Mouse (Mus musculus) heart, embryonic 12.5 days (tissue): ENCODE measurements around the gene Cln5. TPM values are rescaled to one million over a fixed set of nuclear protein-coding genes. Genes with fewer than 3 reads are reported as not detected.
A peak's percentile ranks its signal among the peaks of the same experiment; 100 is the strongest.

Experiments used
- ATAC-seq: fragments of 200-750 bp; cut with Nextera tagmentation; 2 replicates; pipeline ENCODE4 v1.8.0; 2017; ENCODE audit warnings: moderate TSS enrichment, moderate library complexity; ENCODE audit not compliant: insufficient number of reproducible peaks, low FRiP score
- H3K27ac ChIP-seq: fragments of 300-500 bp; sonication (generic); 2 replicates; pipeline ENCODE4 v1.5.1; 2016; ENCODE audit warnings: mild to moderate bottlenecking, moderate library complexity; ENCODE audit not compliant: poor library complexity, severe bottlenecking
- H3K27me3 ChIP-seq: fragments of 300-500 bp; sonication (generic); replicated peaks from 2 replicates; pipeline ENCODE4 v1.6.1; 2016; ENCODE audit warnings: mild to moderate bottlenecking, moderate library complexity
- H3K36me3 ChIP-seq: fragments of 300-500 bp; sonication (generic); 2 replicates; pipeline ENCODE4 v1.6.1; 2016; ENCODE audit warnings: mild to moderate bottlenecking, moderate library complexity
- H3K4me1 ChIP-seq: fragments of 300-500 bp; sonication (generic); replicated peaks from 2 replicates; pipeline ENCODE4 v1.6.1; 2016; ENCODE audit warnings: mild to moderate bottlenecking
- H3K4me2 ChIP-seq: fragments of 300-500 bp; sonication (generic); 2 replicates; pipeline ENCODE4 v1.6.1; 2016; ENCODE audit warnings: mild to moderate bottlenecking, moderate library complexity
- H3K4me3 ChIP-seq: fragments of 300-500 bp; sonication (generic); 2 replicates; pipeline ENCODE4 v1.5.1; 2016; ENCODE audit warnings: mild to moderate bottlenecking
- H3K9ac ChIP-seq: fragments of 300-500 bp; sonication (generic); 2 replicates; pipeline ENCODE4 v1.6.1; 2016; ENCODE audit warnings: mild to moderate bottlenecking, moderate library complexity
- H3K9me3 ChIP-seq: fragments of 300-500 bp; sonication (generic); replicated peaks from 2 replicates; pipeline ENCODE4 v1.6.1; 2016; ENCODE audit warnings: mild to moderate bottlenecking, moderate library complexity
- WGBS: fragments of 180-500 bp; shearing (Covaris S2); methylation state at CpG from one replicate; pipeline ENCODE4 v1.1.7; 2016; 5-methylcytosine and 5-hydroxymethylcytosine counted together
- polyA plus RNA-seq: library from polyadenylated mRNA; unstranded; fragments of >200 nt; fragmentation: Nextera tagmentation; extraction: Ambion mirVana; gene quantifications from 2 replicates; pipeline ENCODE4 v1.2.1, GENCODE M21; 2016

The Cln5 gene
- polyA plus RNA-seq, 1 experiment from 2014 or later: 31.0 TPM

DNA sequence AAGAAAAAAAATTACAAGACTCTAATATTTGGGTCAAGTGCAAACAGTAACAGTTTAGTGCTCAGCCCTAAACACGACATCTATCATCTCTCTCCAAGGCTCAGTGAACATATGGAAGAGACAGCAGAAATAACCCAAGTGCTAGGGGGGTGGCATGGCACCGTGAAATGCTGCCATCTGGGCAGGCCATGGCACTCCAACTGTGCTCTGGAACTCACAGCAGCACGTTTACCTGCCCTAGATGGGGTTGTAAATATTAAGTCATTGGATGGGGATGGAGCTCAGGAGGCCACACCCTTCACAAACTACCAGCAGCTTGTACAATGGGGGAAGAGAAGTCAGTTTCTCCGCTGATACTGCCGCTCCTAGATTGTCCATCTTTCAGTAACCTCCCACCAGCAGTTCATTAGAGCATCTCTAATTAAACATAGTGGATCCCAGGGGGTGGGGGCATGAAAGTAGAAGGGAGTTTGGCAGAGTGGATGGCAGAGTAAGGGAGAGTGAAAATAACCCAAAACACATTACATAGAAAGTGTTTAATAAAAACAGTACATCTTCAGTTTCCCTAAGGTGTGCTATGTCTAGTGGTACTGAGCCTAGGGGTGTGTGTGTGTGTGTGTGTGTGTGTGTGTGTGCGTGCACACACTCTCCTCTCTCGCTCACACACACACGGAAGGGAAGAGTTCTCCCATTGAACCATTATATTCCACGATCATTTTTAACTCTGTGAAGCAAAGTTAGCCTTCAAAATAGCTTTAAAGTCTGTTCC is 9.4 kb downstream of the Cln5 start:
- no peak for ATAC-seq
- Histone ChIP-seq H3K9ac (no peak overlapping the region), H3K27ac (no peak overlapping the region), H3K4me3 (no peak overlapping the region), H3K36me3 (peaks cover 45% of the 10 kb centered on the region), H3K4me2 (no peak overlapping the region), H3K27me3 (no peaks in the 10 kb centered on the region), H3K4me1 (no peaks in the 10 kb centered on the region), H3K9me3 (no peaks in the 10 kb centered on the region)
- 90% methylated on average over 9 of the region's 9 CpGs for WGBS

DNA sequence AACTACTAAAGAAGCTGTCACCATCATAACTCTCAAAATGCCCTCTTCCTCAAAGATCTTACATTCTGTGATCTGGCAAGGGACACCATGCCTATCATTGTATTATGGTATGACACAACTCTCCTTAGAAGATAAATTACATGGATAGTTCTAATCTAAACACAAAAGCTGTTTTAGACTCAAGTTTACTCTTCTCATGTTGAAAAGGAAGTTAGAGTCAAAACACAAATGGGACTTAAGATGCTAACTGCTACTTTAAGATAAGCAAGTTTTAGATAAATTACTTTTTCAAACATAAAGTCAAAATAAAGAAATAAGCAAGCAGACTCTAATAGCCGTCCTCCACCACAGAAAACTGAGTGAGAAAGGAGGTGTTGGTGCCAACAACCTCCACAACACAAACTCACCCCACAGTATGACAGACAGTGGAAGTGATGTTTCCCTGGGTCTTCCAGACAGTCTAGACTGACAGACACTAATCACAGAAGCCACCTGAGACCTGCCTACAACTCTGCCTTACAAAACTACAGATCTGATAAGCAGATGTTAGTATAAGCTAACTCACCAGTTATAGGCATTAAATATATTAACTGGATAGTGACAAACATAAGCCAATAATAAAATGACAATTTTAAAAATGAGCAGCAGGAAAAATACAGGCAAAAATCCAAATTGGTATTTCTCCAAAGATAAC is 16.0 kb downstream of the Cln5 start:
- Histone ChIP-seq H3K9ac (no peak overlapping the region), H3K27me3 (no peaks in the 10 kb centered on the region), H3K27ac (peak overlapping the region; percentile 34; the same call in 1 of the 2 replicates), H3K4me3 (no peak overlapping the region), H3K4me1 (peaks cover 5% of the 10 kb centered on the region; the same call in 1 of the 2 replicates), H3K36me3 (peaks cover 58% of the 10 kb centered on the region), H3K4me2 (no peak overlapping the region), H3K9me3 (no peaks in the 10 kb centered on the region)
- ATAC-seq: no peak
- WGBS: 84% methylated on average over 1 of the region's 1 CpGs

- Histone ChIP-seq H3K4me3 (no peak overlapping the region), H3K27ac (no peak overlapping the region), H3K9me3 (no peaks in the 10 kb centered on the region), H3K9ac (no peak overlapping the region), H3K36me3 (peaks cover 59% of the 10 kb centered on the region), H3K27me3 (no peaks in the 10 kb centered on the region), H3K4me2 (no peak overlapping the region), H3K4me1 (peaks cover 8% of the 10 kb centered on the region)
- 85% methylated on average over 4 of the region's 4 CpGs for WGBS
- peak; percentile 93 for ATAC-seq
Measured at GRCm38 (mm10) chr14:103086671-103087324, 16.8 kb downstream of the Cln5 start.

DNA sequence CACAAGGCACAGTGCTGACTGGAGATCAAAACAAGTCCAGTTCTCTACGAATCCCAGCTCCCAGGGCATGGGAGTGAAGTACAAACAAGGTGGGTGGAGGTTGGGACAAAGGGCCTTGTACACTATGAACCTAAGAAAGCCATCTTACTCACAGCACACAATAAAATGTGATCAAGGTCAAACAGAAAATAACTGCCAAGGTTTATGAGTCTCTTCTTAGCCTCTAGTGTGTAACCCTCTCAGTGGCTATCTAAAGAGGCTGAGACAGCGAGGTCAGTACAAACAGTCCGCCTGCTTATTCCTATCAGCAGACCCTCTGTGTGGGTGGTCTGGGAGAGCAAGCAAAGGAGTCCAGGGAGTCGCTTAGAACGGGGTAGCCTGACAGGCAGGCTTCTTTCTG is 17.8 kb downstream of the Cln5 start:
- Histone ChIP-seq H3K9ac (no peak overlapping the region), H3K4me3 (no peak overlapping the region), H3K4me2 (no peak overlapping the region), H3K27me3 (no peaks in the 10 kb centered on the region), H3K27ac (no peak overlapping the region), H3K4me1 (peaks cover 12% of the 10 kb centered on the region), H3K36me3 (peaks cover 57% of the 10 kb centered on the region), H3K9me3 (no peaks in the 10 kb centered on the region)
- ATAC-seq: no peak
- 69% methylated on average over 5 of the region's 5 CpGs for WGBS

DNA sequence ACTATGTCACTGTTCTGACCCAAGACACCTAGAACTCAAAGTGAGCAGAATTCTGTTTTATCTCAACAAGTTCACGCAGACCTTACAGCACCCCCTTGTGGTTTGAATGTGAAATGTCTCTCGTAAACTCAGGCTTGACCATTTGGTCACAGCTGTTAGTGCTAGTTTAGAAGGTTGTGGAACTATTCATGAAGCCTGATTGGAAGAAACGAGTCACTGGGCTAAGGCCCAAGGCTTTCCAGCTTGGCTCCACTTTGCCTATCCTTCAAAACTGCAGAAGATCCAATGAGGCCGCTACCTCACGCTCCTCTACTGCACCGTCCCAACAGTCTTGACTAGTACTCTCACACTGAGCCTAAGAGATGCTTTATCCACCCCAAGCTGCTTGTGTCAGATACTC is 18.6 kb downstream of the Cln5 start:
- Histone ChIP-seq H3K4me1 (peaks cover 15% of the 10 kb centered on the region), H3K9ac (no peak overlapping the region), H3K4me2 (no peak overlapping the region), H3K4me3 (no peak overlapping the region), H3K27ac (no peak overlapping the region), H3K9me3 (no peaks in the 10 kb centered on the region), H3K36me3 (peaks cover 54% of the 10 kb centered on the region), H3K27me3 (no peaks in the 10 kb centered on the region)
- WGBS: 72% methylated on average over 6 of the region's 6 CpGs
- ATAC-seq: no peak

GRCm38 (mm10) chr14:103093236-103093635 is 23.2 kb downstream of the Cln5 start:
- WGBS: 88% methylated on average over 3 of the region's 3 CpGs
- ATAC-seq: no peak
- no peak overlapping the region for H3K9ac ChIP-seq
- no peak overlapping the region for H3K27ac ChIP-seq
- no peaks in the 10 kb centered on the region for H3K9me3 ChIP-seq
- H3K36me3 ChIP-seq: peaks cover 41% of the 10 kb centered on the region
- no peaks in the 10 kb centered on the region for H3K27me3 ChIP-seq
- H3K4me2 ChIP-seq: no peak overlapping the region
- H3K4me1 ChIP-seq: peaks cover 26% of the 10 kb centered on the region
- no peak overlapping the region for H3K4me3 ChIP-seq

- WGBS: 46% methylated on average over 4 of the region's 4 CpGs
- H3K27me3 ChIP-seq: no peaks in the 10 kb centered on the region
- peaks cover 26% of the 10 kb centered on the region for H3K4me1 ChIP-seq
- no peak overlapping the region for H3K4me3 ChIP-seq
- H3K4me2 ChIP-seq: no peak overlapping the region
- peaks cover 37% of the 10 kb centered on the region for H3K36me3 ChIP-seq
- H3K9me3 ChIP-seq: no peaks in the 10 kb centered on the region
- H3K27ac ChIP-seq: no peak overlapping the region
- ATAC-seq: no peak
- H3K9ac ChIP-seq: no peak overlapping the region
Measured at GRCm38 (mm10) chr14:103093670-103094069, 23.7 kb downstream of the Cln5 start.

GRCm38 (mm10) chr14:103095036-103095435 is 25.0 kb downstream of the Cln5 start:
- Histone ChIP-seq H3K27ac (no peak overlapping the region), H3K27me3 (no peaks in the 10 kb centered on the region), H3K4me1 (peaks cover 26% of the 10 kb centered on the region), H3K9ac (no peak overlapping the region), H3K36me3 (peaks cover 29% of the 10 kb centered on the region), H3K4me2 (no peak overlapping the region), H3K9me3 (no peaks in the 10 kb centered on the region), H3K4me3 (no peak overlapping the region)
- 93% methylated on average over 8 of the region's 8 CpGs for WGBS
- no peak for ATAC-seq

DNA sequence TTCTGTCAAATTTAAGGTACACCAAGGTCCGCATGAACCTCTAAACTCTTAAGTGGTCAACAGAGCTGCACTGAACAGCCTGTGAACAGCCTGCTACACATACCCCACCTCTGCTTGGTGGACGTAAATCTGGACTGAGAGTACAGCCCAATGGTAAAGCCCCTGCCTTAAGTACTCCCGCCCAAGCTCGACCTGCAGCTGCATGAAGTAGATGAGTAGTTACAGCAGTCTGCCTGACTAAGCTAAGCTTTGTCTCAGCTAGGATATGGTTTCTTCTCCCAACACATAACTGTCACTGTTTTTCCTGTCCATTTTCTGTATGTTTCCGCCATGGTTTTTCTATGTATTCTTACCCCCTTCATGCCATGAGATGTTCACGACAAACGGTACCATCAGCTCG is 25.8 kb downstream of the Cln5 start:
- Histone ChIP-seq H3K4me3 (no peak overlapping the region), H3K27ac (no peak overlapping the region), H3K4me1 (peaks cover 26% of the 10 kb centered on the region), H3K9ac (no peak overlapping the region), H3K36me3 (peaks cover 27% of the 10 kb centered on the region), H3K9me3 (no peaks in the 10 kb centered on the region), H3K4me2 (no peak overlapping the region), H3K27me3 (no peaks in the 10 kb centered on the region)
- no peak for ATAC-seq
- WGBS: 88% methylated on average over 8 of the region's 8 CpGs

GRCm38 (mm10) chr14:103096621-103097020 is 26.6 kb downstream of the Cln5 start:
- ATAC-seq: no peak
- Histone ChIP-seq H3K9ac (no peak overlapping the region), H3K36me3 (peaks cover 21% of the 10 kb centered on the region), H3K27ac (no peak overlapping the region), H3K4me2 (no peak overlapping the region), H3K4me3 (no peak overlapping the region), H3K27me3 (no peaks in the 10 kb centered on the region), H3K9me3 (no peaks in the 10 kb centered on the region), H3K4me1 (peaks cover 26% of the 10 kb centered on the region)
- WGBS: 81% methylated on average over 6 of the region's 6 CpGs

DNA sequence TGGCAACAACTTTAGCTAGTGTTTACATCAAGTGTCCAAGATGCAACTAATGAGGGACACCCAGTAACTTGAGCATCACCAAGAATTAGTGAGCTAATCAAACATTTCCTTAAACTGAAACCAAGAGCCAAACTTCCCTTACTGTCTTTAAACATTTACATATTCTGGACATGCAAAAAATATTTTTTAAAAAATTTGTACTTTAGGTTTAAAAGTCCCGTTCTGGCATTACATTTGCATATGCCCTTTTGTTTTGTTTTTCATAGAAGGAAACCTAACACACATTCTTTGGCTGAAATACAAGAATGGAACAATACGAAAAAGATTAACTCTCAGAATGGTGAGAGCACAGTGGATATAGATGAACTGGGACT is 28.2 kb downstream of the Cln5 start:
- Histone ChIP-seq H3K9ac (peak overlapping the region; percentile 99), H3K9me3 (no peaks in the 10 kb centered on the region), H3K27me3 (no peaks in the 10 kb centered on the region), H3K4me1 (peaks cover 19% of the 10 kb centered on the region), H3K27ac (peak overlapping the region; percentile 100; the same call in 1 of the 2 replicates), H3K36me3 (peaks cover 21% of the 10 kb centered on the region), H3K4me3 (peak overlapping the region; percentile 94), H3K4me2 (peak overlapping the region; percentile 61)
- WGBS: 1% methylated on average over 2 of the region's 2 CpGs
- ATAC-seq: no peak
